Mouse (Mus musculus): ENCODE results near the gene Edem2. TPM values are rescaled to one million over a fixed set of nuclear protein-coding genes. Genes with fewer than 3 reads are reported as not detected.

The Edem2 gene
- total RNA-seq, 2 experiments from 2014 or later, result 9.3 to 9.7 TPM

GRCm38 (mm10) chr2:155687746-155688145 lies 41.5 kb downstream of the Edem2 start:
- no peak for DNase-seq

DNA sequence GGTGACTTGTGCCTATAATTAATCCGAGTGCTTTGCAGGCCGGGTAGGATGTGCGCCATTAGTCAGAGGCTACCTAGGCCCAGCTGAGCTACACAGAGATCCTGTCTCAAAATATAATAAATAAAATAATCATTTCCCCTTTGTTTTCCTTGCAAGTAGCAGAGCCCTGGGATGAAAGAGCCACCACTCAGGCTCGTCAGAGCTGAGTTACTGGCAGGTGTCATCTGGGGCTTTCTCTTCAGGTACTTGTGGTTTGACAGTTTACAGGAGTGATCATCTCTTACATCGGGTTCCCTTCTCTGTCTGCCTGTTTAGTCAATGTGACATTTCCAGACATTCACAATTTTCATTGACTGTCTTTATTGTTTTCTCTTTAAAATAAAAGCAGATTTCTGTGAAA lies 42.7 kb downstream of the Edem2 start:
- DNase-seq, result no peak

DNA sequence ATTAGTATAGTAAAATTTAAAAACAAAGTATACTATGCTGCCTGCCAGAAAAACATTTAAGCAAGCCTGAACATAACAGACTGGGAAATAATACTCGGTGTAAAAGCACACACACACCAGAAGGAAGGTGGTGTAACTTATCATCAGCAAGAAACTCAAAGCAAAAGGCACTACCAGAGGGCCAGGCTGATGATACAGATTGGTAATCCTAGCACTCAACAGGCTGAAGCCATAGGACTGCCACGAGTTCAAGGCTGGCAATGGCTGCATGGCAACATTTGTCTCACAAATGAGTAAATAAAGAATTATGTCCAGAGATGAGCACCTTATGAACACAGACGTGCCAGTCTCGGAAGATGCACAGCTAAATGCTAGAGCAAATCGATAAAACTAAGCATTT lies 45.5 kb downstream of the Edem2 start:
- DNase-seq, result no peak

DNA sequence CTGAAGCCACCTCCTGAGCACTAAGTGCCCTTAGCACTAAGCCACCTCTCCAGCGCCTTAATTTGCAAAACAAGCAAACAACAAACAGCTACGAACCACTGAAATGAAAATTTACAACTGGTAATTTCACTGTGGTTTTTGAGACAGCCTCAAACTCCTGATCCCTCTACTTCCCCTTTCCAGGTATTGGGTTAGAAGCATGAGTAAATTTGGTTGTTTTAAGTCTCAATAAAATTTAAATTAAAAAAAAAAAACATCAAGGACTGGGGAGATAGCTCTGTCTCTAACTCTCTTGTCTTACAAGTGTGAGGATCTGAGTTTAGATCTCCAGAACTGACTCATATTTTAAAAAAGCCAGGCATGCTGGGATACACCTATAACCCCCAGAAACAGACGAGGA lies 46.1 kb downstream of the Edem2 start:
- no peak for DNase-seq

DNA sequence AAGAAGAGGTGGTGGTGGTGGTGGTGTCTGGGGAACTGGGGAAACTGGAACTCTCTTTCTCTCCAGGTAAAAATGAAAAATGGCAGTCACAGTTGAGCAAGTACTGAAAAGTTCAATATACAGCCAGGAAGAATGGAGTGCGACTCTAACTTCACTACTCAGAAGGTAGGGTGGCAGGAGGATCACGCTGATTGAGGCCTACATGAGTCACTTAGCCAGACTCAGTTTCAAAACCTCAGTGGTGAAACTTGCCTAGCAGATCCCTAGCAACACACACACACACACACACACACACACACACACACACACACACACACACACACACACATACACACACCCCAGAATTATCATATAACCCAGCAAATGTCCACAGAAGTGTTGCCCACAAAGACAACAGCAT lies 47.4 kb downstream of the Edem2 start:
- DNase-seq, result no peak

- no peak for DNase-seq
These were observed 48.1 kb downstream of the Edem2 start for GRCm38 (mm10) chr2:155681194-155681593.

GRCm38 (mm10) chr2:155680591-155680990 lies 48.7 kb downstream of the Edem2 start:
- DNase-seq, result no peak

DNA sequence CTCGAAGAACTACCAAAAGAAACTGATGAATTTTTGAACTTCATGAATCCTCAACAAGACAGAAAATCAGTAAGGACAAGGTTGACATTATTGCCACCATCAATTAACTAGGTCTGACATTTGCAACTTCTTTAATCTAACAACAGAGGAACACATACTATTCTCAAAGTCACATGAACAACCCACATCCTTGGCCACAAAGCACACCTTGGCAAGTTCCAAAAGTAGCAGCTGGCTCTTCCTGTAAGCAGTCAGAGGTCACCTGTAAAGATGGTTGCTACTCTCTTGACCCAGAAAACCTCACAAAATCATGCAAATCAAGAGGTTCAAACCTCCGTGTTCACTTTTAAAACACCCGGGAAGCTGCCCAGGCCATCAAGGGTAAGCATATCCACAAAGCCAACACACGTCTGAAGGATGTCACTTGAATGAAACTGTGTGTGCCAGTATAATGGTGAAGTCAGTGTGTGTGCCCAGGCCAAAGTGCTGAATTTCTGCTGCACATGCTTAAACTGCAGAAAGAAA lies 49.6 kb downstream of the Edem2 start:
- no peak for DNase-seq

DNA sequence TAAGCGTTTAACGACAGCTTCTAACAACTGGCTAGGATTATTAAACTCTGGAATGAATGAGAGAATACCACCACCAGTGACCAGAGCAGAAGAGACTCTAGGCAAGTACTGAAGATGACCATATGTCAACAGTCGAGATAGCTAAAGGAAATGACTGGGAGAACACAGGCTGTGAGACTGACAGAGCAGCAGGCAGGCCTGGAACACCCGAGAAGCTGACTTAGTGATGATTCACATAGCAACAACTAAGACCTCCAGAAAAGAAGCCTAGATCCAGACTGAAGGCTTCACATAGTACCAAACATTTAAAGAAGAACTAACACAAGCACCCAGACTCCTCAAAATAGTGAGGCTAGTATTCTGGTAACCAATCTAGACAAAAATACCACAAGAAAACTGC lies 54.2 kb downstream of the Edem2 start:
- DNase-seq, result no peak

DNA sequence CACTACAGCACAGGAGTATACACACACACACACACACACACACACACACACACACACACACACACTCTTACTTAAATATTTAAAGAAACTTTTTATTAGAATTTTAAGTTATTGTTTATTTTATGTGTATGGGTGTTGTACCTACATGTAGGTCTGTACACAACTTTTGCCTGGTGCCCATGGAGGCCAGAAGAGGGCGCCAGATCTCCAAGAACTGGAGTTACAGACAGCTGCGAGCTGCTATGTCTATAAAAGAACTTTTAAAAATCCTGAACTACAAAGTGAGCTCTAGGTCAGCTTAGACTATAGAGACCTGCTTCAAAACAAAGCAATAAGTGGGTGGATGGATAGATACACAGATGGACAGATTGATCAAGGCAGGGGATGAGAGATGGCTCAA lies 55.7 kb downstream of the Edem2 start:
- peak; percentile 76 for DNase-seq

GRCm38 (mm10) chr2:155671236-155671635 lies 58.0 kb downstream of the Edem2 start:
- DNase-seq, result peak; percentile 34

DNA sequence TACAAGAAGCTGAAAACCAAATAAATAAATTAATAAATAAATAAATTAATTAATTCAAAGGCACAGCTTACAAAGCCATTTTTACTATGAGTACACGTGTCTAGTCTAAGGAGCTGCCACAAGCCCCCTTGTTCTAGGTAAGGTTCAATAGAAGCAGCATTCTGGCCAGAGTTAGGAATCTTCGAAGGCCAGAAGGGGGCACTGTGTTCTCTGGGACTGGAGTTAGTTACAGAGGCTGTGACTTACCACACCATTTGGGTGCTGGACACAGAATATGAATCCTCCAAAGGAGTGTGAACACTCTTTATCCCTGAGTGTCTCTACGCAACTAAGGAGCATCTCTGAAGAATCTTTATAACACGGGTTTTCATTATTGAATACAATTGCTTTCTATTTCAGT lies 60.8 kb downstream of the Edem2 start:
- peak; percentile 53 for DNase-seq

DNA sequence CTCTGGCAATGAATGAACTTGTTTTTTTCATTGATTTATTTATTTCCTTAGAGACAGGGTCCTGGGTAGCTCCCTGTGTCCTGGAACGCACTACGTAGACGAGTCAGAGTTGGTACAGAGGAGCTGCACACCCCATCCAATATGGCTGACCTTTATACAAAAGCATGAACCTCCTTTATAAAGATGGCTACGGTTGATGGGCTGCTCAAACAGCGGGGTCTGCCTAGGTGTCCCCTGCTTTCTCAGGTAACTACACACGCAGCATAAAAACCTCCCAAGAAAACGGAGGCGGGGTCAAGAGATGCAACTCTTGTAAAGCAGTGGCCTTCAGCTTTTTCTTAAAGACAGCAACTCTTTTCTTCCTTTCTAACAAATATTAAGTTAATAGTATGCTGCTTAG lies 61.4 kb downstream of the Edem2 start:
- DNase-seq, result no peak

DNA sequence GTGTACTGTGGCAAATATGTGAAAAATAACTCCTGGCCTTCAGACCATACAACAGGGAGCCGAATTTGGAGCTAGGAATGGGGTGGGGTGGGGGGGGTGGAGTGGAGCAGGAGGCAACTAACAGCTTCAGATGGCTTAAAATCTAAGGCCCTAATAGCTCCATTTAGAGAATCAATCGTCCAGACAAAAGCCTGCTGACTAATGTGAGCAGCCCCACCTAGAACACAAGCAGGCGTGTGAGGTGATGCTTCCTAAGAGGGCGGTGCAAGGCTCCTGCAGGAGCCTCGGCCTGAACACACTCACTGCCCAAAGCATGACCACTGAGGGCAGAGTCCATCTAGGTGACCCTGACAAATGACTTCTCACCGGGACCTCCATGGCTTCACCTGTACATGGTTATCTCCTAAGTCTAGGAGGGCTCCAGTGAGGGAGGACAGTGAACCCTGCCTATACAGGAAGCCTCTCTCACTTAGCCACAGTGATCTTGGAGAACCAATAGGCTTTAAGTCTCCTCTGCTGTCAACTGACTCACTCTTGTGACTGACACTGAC lies 65.3 kb downstream of the Edem2 start:
- no peak for DNase-seq

- peak; percentile 54 for DNase-seq
These were observed 66.2 kb downstream of the Edem2 start for GRCm38 (mm10) chr2:155663097-155663496.

DNA sequence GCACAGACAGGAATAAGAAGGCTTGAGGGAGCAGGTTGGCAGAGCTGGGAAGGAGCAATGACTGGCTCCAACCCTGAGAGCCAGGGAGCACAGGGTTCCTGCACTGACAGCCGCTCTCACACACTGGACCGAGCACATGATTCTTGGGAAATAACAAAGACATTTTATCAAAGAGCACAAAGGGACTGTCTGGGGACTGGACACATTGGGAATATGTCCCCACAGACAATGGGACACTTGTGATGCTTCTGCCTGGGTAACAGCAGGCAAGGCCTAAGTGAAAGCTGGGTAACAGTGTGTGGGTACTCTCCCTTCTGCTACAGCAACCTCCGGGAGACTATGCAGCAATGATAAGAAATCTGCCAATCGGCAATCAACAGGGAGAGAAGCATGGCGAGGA lies 66.9 kb downstream of the Edem2 start:
- no peak for DNase-seq

DNA sequence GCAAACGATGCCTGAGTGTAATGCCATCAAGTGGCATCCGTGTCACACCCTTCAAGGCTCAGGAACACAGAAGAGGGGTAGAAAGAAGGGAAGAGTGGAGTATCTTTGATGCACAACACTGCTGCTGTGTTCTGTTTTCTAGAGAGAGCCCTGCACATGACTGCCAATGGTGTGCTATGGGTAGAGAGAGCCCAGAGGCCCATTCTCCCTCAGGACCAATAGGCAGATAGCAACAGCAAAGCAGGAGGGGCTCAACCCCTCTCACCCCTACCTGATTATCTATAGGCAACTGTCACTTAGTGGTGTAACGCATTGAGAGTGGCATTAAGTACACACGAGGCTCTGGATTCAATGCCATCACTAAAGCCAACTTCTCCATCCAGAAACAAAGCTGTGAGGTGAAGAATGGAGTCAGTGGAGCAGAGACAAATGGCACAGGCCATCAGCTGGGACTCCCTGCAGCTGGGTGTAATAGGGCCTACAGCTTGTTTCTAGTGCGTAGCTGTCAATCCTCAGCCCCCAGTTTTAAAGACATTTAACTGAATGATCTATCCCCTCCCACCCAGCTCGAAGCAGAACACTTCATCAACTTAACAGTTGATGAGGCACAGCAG lies 73.4 kb downstream of the Edem2 start:
- DNase-seq, result no peak

DNA sequence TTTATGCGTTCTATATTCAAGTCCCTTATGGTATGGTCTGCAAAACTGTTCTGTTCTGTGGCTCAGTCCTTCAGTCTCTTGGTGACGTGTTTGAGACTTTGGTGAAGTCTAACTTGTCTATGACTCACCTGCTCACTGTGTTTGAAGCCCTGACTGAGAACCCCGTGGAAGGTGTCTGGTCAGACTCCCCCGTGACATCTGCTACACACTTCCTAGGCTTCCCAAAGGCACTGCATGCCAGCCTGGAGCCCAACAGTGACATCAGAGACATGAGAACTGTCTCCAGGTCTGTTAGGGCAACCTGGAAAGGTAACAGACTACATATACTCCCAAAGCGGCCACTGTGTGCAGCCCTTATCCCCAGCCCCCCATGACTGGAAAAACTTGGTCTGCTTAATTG lies 76.7 kb downstream of the Edem2 start:
- DNase-seq, result no peak

Other genes with a start within 250 kb of the Edem2 start
- gene Acss2, start 211.5 kb downstream of the Edem2 start, total RNA-seq (2021), result 10 to 100 TPM; 27.4 TPM
- gene Ggt7, start 211.2 kb downstream of the Edem2 start, total RNA-seq (2021), result 1 to 10 TPM in 1 of 2 experiments, under 1 TPM in 1; 0.62 to 1.3 TPM
- gene Gss, start 136.7 kb downstream of the Edem2 start, total RNA-seq (2021), result 10 to 100 TPM; 17.3 to 18.2 TPM
- gene Myh7b, start 118.3 kb downstream of the Edem2 start, total RNA-seq (2021), result 10 to 100 TPM; 60.5 to 63.8 TPM
- 10 to 100 TPM; 81.3 to 82.1 TPM for gene Trpc4ap, start 37.1 kb downstream of the Edem2 start, total RNA-seq (2021)
- not detected for gene Gm17581, start 6.4 kb upstream of the Edem2 start, total RNA-seq (2021)
- 1 to 10 TPM; 5.6 to 8.0 TPM for gene Procr, start 21.6 kb upstream of the Edem2 start, total RNA-seq (2021)
- gene Mmp24, start 45.9 kb upstream of the Edem2 start, total RNA-seq (2021), result under 1 TPM; 0.07 TPM
- gene BC029722, start 90.0 kb upstream of the Edem2 start, total RNA-seq (2021), result 10 to 100 TPM; 11.0 to 11.5 TPM
- 10 to 100 TPM; 86.4 to 95.7 TPM for gene Eif6, start 97.5 kb upstream of the Edem2 start, total RNA-seq (2021)
- gene Fam83c, start 105.4 kb upstream of the Edem2 start, total RNA-seq (2021), result not detected
- 100 to 1,000 TPM; 149 to 164 TPM for gene Uqcc1, start 200.8 kb upstream of the Edem2 start, total RNA-seq (2021)
- not detected for gene Gm15557, start 211.3 kb upstream of the Edem2 start, total RNA-seq (2021)
- gene Gdf5, start 215.9 kb upstream of the Edem2 start, total RNA-seq (2021), result under 1 TPM in 1 of 2 experiments, not detected in 1; 0.12 TPM
- gene Cep250, start 227.0 kb upstream of the Edem2 start, total RNA-seq (2021), result 10 to 100 TPM; 11.9 to 14.4 TPM